ENCODE assay signal across 8 mouse cellular contexts in genomic region chrX:60403062-60403763, GRCm38 (mm10).
DNase-seq lines count a peak whose midpoint lies in the region; ATAC-seq and TF ChIP-seq lines count a peak whose summit lies in the region.

No protein-coding gene starts in this region.

- peak overlapping the region; percentile 76 for H3K9ac ChIP-seq in intestine, embryonic 16.5 days (ENCODE audit: low read depth, low read length)
- H3K9ac ChIP-seq in lung, embryonic 14.5 days, result peak overlapping the region; percentile 60

- no peaks in the 10 kb centered on the region for H3K27me3 ChIP-seq in intestine, embryonic 16.5 days (replicated peaks; ENCODE audit: control insufficient read depth, insufficient read depth, low read length)
- no peaks in the 10 kb centered on the region for H3K27me3 ChIP-seq in lung, embryonic 14.5 days (ENCODE audit: insufficient read depth, low read length)

- no peaks in the 10 kb centered on the region for H3K9me3 ChIP-seq in intestine, embryonic 16.5 days (ENCODE audit: control insufficient read depth, low read length)
- H3K9me3 ChIP-seq in lung, embryonic 14.5 days (ENCODE audit: low read depth, low read length), result no peaks in the 10 kb centered on the region

- TF ChIP-seq CTCF in lung, embryonic 14.5 days (IDR thresholded peaks at IDR 0.05; ENCODE audit: low read depth), result no peak

- H3K27ac ChIP-seq in intestine, embryonic 16.5 days (ENCODE audit: low read length), result no peak overlapping the region
- H3K27ac ChIP-seq in lung, embryonic 14.5 days (ENCODE audit: low read depth), result no peak overlapping the region

- peak; percentile 11 for DNase-seq in spleen, adult 12 weeks (ENCODE audit: low spot score)
- DNase-seq in spleen, adult 18-20 months, result no peak
- DNase-seq in cerebellum, adult 9-11 months, result peak; percentile 38
- DNase-seq in gastrocnemius, postnatal 10 days, result peak; percentile 8
- peak; percentile 10 for DNase-seq in lung, embryonic 14.5 days
- peak; percentile 8 for DNase-seq in ovary, postnatal 36 days (ENCODE audit: low spot score)

- ATAC-seq in intestine, embryonic 16.5 days, result peak; percentile 38
- ATAC-seq in lung, embryonic 14.5 days (ENCODE audit: insufficient read depth), result peak; percentile 28
- no peak for ATAC-seq in inflammation-experienced regulatory T-cells, adult 6 months

- no peaks in the 10 kb centered on the region for H3K4me1 ChIP-seq in intestine, embryonic 16.5 days (ENCODE audit: control insufficient read depth, insufficient read depth, low read length)
- no peaks in the 10 kb centered on the region for H3K4me1 ChIP-seq in lung, embryonic 14.5 days (ENCODE audit: insufficient read depth)

- no peaks in the 10 kb centered on the region for H3K36me3 ChIP-seq in intestine, embryonic 16.5 days (ENCODE audit: control insufficient read depth, insufficient read depth, low read length)
- H3K36me3 ChIP-seq in lung, embryonic 14.5 days (ENCODE audit: insufficient read depth), result no peaks in the 10 kb centered on the region

- WGBS in intestine, embryonic 16.5 days, result 21% methylated on average over 32 of the region's 46 CpGs
- 10% methylated on average over 46 of the region's 46 CpGs for WGBS in lung, embryonic 14.5 days

- H3K4me2 ChIP-seq in intestine, embryonic 16.5 days (ENCODE audit: low read depth, low read length), result peak overlapping the region; percentile 77
- peak overlapping the region; percentile 62 for H3K4me2 ChIP-seq in lung, embryonic 14.5 days

- peak overlapping the region; percentile 69 for H3K4me3 ChIP-seq in intestine, embryonic 16.5 days (ENCODE audit: low read length)
- peak overlapping the region; percentile 57 for H3K4me3 ChIP-seq in lung, embryonic 14.5 days (ENCODE audit: low read depth, low read length)

Comparison
In these comparisons a context has a peak if more than half of its experiments do, and no peak if none do; other contexts are left out.
1. DNase-seq: peak in spleen, adult 12 weeks (single experiment), cerebellum, adult 9-11 months (single experiment), gastrocnemius, postnatal 10 days (single experiment), lung, embryonic 14.5 days (single experiment) and ovary, postnatal 36 days (single experiment); none in spleen, adult 18-20 months (0 of 2).